Mouse (Mus musculus): Measurements from ENCODE around the gene Ebf1. TPM values are rescaled to one million over a fixed set of nuclear protein-coding genes. Genes with fewer than 3 reads are reported as not detected.

Gene Ebf1
- polyA plus RNA-seq, 1 experiment from 2014 or later = 0.41 TPM

DNA sequence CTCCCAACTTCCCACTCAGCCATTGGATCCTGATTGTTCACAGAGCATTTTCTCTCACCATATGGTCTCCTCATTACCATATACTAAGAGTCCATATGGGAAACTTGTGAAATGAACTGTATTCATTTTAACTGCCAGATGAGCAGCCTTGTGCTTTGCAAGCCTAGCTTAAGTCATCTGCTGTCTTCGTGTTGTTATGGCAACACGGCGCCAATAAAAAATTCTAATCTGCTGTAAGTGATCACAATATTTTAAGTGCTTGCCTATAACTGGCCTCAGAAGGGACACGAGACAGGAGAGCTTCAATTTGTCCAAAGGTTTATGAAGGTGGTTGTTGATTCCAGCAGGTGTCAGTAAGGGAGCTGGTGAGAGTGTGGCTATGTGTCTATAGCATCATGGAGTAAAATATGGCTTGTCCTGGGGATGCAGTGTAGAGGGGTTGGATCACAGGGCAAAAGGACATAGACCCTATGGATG is 360.8 kb downstream of the Ebf1 start:
- 68% methylated on average over 4 of the region's 4 CpGs for WGBS (ENCODE audit: insufficient replicate concordance)
- ATAC-seq = no peak

DNA sequence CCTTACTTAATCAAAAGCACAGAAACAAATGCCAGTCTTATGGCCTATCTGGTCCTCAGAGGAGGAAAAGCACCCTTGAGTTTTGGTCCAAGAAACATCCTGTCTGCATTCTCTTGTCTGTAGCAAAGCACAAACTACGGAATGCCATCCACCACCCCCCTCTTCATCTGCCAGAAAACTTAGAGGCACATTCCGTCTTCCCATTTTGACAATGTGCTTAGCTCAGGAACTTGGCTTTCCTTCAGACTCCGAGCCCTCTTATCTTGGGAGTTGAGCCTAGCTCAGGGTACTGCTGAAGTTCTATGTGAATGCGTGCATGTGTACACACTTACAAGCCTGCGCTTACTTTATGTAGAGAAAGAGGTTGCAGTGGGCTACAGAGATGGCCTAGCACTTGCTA is 362.3 kb downstream of the Ebf1 start:
- WGBS (ENCODE audit: insufficient replicate concordance) = 53% methylated on average over 5 of the region's 5 CpGs
- ATAC-seq = no peak
- no peaks in the 10 kb centered on the region for H3K4me1 ChIP-seq
- no peak overlapping the region for H3K27ac ChIP-seq
- no peaks in the 10 kb centered on the region for H3K27me3 ChIP-seq (replicated peaks)
- H3K4me2 ChIP-seq = no peak overlapping the region
- no peaks in the 10 kb centered on the region for H3K9me3 ChIP-seq (replicated peaks)
- H3K4me3 ChIP-seq = no peak overlapping the region
- no peak overlapping the region for H3K9ac ChIP-seq
- no peaks in the 10 kb centered on the region for H3K36me3 ChIP-seq

More for the DNA sequence above, 360.8 kb downstream of the Ebf1 start:
- Histone ChIP-seq H3K4me3 (no peak overlapping the region), H3K27ac (no peak overlapping the region), H3K4me2 (no peak overlapping the region), H3K4me1 (no peaks in the 10 kb centered on the region), H3K36me3 (no peaks in the 10 kb centered on the region), H3K9ac (no peak overlapping the region), H3K9me3 (replicated peaks) (no peaks in the 10 kb centered on the region), H3K27me3 (replicated peaks) (no peaks in the 10 kb centered on the region)

DNA sequence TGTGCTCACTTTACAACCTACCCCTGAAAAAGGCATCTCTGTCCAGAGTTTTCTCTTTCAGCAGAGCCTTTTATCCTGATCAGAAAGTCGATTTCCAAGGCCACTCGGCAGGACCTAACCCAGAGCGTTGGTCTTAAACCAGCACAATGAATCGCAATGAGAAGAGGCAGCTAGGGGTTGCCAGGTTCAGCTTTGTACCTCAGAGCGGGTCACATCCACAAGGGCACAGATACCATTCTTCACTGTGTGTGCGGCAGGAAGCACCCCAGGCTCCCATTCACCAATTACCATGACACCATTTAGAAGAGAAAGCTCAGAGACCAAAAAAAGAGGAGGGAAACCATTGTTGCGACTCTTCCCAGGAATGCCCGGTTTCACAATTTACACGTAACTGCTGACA is 365.1 kb downstream of the Ebf1 start:
- Histone ChIP-seq H3K4me2 (no peak overlapping the region), H3K27me3 (replicated peaks) (no peaks in the 10 kb centered on the region), H3K9ac (no peak overlapping the region), H3K27ac (no peak overlapping the region), H3K9me3 (replicated peaks) (no peaks in the 10 kb centered on the region), H3K4me1 (no peaks in the 10 kb centered on the region), H3K36me3 (no peaks in the 10 kb centered on the region), H3K4me3 (no peak overlapping the region)
- no peak for ATAC-seq
- WGBS (ENCODE audit: insufficient replicate concordance) = 62% methylated on average over 9 of the region's 9 CpGs

DNA sequence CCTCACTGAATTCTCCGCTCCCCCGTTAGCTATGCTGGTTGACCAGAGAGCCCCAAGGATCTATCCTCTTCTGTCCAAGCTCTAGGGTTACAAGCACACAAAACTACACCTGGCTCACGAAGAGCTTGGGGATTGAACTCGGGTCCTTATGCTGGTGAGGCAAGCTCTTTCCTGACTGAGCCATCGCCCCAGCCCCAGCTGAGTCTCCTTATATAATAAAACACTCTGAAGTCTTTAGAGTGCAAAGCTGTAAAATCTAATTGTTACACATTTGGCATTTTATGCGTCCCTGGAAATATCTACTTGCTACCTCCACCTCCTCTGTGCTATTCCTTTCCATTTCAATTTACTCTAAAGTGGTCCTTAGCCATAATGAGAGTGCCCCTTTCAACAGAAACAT is 366.8 kb downstream of the Ebf1 start:
- 71% methylated on average over 6 of the region's 6 CpGs for WGBS (ENCODE audit: insufficient replicate concordance)
- ATAC-seq = no peak

DNA sequence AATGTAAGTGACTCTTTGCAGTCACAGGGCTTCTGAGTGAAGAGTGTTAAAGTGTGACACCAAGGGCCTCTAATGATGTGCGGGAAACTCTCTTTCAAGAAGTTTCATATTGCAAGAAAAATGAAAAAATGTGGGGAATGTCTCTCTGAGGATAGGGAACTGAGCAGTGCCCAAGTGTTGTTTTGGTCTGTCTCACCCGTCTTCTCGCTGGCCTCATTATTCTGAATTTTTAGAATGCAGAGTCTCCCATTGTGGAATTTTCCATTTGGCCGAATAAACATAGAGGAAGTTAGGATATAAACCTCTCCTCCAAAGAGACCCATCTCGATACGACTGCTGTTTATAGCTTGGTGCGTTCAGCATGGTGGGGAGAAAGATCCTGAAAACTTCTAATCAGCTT is 367.3 kb downstream of the Ebf1 start:
- ATAC-seq = no peak
- Histone ChIP-seq H3K9me3 (replicated peaks) (no peaks in the 10 kb centered on the region), H3K9ac (no peak overlapping the region), H3K4me2 (no peak overlapping the region), H3K4me1 (no peaks in the 10 kb centered on the region), H3K27ac (no peak overlapping the region), H3K36me3 (no peaks in the 10 kb centered on the region), H3K4me3 (no peak overlapping the region), H3K27me3 (replicated peaks) (no peaks in the 10 kb centered on the region)
- 63% methylated on average over 7 of the region's 7 CpGs for WGBS (ENCODE audit: insufficient replicate concordance)

More for the DNA sequence above, 366.8 kb downstream of the Ebf1 start:
- no peak overlapping the region for H3K9ac ChIP-seq
- H3K36me3 ChIP-seq = no peaks in the 10 kb centered on the region
- H3K27ac ChIP-seq = no peak overlapping the region
- H3K4me2 ChIP-seq = no peak overlapping the region
- no peaks in the 10 kb centered on the region for H3K9me3 ChIP-seq (replicated peaks)
- no peaks in the 10 kb centered on the region for H3K27me3 ChIP-seq (replicated peaks)
- no peaks in the 10 kb centered on the region for H3K4me1 ChIP-seq
- no peak overlapping the region for H3K4me3 ChIP-seq

DNA sequence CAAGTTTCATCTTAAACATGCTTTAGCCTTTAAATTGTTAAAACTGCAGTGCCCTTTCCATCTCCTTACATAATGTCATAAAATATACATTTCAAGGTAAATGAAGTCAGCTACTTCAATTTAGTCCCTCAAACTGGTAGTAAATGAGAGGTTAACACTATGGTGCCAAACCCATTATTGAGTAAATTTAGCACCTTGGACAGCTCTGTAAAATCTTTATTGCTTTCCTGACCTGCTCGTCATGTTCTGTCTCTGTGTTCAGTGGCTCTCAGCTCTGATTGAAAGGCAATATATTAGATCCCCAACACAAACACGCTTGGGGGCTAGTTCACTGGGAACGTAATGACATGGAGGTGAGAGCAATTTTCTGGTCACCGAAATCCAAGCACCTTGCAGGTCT is 370.7 kb downstream of the Ebf1 start:
- Histone ChIP-seq H3K36me3 (no peaks in the 10 kb centered on the region), H3K27me3 (replicated peaks) (no peaks in the 10 kb centered on the region), H3K9ac (no peak overlapping the region), H3K4me1 (no peaks in the 10 kb centered on the region), H3K27ac (no peak overlapping the region), H3K4me2 (no peak overlapping the region), H3K9me3 (replicated peaks) (no peaks in the 10 kb centered on the region), H3K4me3 (no peak overlapping the region)
- WGBS (ENCODE audit: insufficient replicate concordance) = 58% methylated on average over 4 of the region's 4 CpGs
- ATAC-seq = no peak

DNA sequence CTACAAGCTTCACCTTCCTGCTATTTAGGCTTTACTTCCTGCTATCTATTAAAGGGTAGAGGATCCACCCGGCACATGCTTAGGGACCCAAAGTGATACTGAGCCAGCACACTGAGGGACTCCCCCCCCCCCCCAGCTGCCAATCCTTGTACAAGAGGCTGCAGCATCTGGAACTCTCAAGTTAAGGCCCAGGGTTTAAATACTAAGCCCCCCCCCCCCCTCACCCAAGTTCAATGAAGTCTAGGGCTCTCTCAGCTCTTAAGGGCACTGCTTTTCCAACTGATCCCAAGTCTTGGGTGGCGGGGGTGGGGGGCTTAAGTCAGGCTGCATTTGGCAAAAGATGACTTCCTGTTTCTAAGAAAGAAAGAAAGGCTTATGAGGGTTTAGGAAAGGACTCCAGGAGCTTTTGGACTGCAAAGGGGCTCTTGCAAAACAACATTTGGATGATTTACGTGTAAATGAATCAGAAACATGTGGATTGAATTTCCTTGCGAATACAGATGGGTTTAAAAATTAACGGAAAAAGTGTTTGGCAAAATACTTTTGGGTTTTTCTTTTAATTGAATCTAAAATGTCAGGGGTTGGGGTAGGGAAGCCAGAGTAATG is 385.7 kb downstream of the Ebf1 start:
- H3K27ac ChIP-seq = no peak overlapping the region
- H3K36me3 ChIP-seq = no peaks in the 10 kb centered on the region
- H3K4me3 ChIP-seq = no peak overlapping the region
- H3K4me1 ChIP-seq = no peaks in the 10 kb centered on the region
- no peaks in the 10 kb centered on the region for H3K27me3 ChIP-seq (replicated peaks)
- ATAC-seq = no peak
- H3K4me2 ChIP-seq = no peak overlapping the region
- no peak overlapping the region for H3K9ac ChIP-seq
- no peaks in the 10 kb centered on the region for H3K9me3 ChIP-seq (replicated peaks)
- 65% methylated on average over 5 of the region's 5 CpGs for WGBS (ENCODE audit: insufficient replicate concordance)

DNA sequence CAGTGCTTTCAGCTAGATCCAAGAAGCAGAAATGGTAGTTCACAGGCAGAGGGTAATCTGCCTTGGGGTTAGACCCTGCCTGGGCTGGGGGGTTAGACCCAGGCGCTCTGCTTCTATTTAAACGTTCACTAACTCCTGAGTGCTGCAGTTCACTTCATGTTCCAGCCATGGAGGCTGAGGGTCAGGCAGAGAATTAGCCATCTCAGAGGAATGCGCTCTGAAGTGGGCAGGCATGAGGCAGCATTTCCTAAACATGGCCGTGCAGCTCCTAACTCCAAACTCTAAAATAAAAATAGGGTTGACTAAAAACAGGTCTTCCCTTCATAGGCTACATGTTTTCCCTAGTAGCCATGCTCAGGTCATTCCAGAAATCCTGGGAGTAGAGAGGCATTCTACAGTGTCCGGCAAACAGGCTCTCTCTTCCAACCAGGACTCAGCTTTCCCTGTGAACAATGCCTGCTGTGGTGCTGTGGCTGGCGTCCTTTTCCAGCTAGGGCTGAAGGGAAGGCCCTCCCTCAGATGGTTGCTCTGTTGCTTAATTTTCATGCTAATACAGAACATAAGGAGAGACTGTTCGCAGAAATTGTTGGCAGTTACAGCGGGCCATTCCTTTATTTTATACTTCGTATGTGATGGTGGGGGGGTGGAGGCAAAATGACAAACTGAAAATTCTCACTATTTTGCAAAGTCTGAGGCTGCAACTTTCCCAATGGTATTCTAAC is 386.8 kb downstream of the Ebf1 start:
- no peak for ATAC-seq
- Histone ChIP-seq H3K4me3 (no peak overlapping the region), H3K9ac (no peak overlapping the region), H3K4me2 (no peak overlapping the region), H3K27ac (no peak overlapping the region), H3K9me3 (replicated peaks) (no peaks in the 10 kb centered on the region), H3K4me1 (no peaks in the 10 kb centered on the region), H3K27me3 (replicated peaks) (no peaks in the 10 kb centered on the region), H3K36me3 (no peaks in the 10 kb centered on the region)
- 58% methylated on average over 9 of the region's 9 CpGs for WGBS (ENCODE audit: insufficient replicate concordance)

DNA sequence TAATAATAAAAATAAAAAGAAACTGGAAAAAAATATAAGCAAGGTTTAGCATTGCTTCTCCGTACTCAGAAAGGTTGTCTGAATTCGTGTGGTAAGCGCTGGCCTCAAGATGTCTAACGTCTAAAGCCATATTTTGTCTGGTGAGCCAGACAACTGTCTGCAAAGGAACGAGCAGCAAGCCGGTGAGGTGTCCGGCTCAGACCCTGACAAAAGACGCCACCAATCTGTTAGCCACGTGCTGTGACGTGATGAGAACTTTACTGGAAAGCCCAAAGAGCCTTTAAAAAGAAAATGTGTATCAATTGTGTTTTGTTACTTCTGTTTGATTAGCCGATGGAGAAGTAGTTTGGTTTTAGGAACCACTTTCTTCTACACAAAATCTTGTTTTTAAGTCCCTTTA is 390.2 kb downstream of the Ebf1 start:
- Histone ChIP-seq H3K27me3 (replicated peaks) (no peaks in the 10 kb centered on the region), H3K36me3 (no peaks in the 10 kb centered on the region), H3K9me3 (replicated peaks) (no peaks in the 10 kb centered on the region), H3K27ac (no peak overlapping the region), H3K4me2 (no peak overlapping the region), H3K4me3 (no peak overlapping the region), H3K4me1 (no peaks in the 10 kb centered on the region), H3K9ac (no peak overlapping the region)
- 75% methylated on average over 11 of the region's 11 CpGs for WGBS (ENCODE audit: insufficient replicate concordance)
- no peak for ATAC-seq

DNA sequence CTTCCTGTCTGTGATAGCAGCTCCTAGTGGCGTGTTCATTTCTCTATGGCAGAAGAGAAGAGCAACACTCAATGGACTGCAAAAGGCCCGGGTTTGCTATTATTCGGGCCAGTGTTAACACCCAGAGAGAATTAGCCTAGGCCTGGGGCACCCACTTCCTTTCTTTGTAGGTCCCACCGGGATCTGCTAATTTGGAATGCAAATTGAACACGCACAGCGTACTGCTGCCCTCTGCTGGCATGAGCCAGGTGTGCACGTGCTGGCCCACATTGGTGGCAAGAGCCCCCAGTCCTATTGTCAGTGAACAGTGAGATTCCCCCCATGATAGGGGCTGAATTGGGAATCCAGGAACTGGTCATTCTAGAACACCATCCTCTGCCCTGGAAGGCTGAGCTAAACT is 391.0 kb downstream of the Ebf1 start:
- Histone ChIP-seq H3K9ac (no peak overlapping the region), H3K27ac (no peak overlapping the region), H3K4me2 (peak overlapping the region; percentile 43), H3K4me1 (no peaks in the 10 kb centered on the region), H3K4me3 (no peak overlapping the region), H3K36me3 (no peaks in the 10 kb centered on the region), H3K27me3 (replicated peaks) (no peaks in the 10 kb centered on the region), H3K9me3 (replicated peaks) (no peaks in the 10 kb centered on the region)
- WGBS (ENCODE audit: insufficient replicate concordance) = 4% methylated on average over 7 of the region's 7 CpGs
- no peak for ATAC-seq

DNA sequence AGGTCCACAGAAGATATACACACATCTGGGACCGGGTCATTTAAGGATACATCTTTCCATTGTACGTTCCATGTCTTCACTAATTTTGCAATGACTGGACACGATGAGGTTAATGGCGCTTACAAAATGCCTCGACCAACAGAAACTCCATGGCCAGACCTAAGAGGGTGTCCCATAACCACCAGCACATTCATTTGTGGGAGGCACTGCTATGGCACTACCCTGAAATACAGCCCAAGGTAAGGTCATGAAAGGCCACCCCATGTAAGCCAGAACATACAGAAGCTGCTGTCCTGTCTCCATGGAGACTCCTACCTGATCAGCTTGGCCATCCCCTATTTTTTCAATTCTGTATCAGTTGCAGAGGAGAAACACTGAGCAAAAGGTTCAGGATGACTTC is 391.6 kb downstream of the Ebf1 start:
- no peaks in the 10 kb centered on the region for H3K4me1 ChIP-seq
- 74% methylated on average over 5 of the region's 5 CpGs for WGBS (ENCODE audit: insufficient replicate concordance)
- ATAC-seq = no peak
- H3K9me3 ChIP-seq (replicated peaks) = no peaks in the 10 kb centered on the region
- no peaks in the 10 kb centered on the region for H3K27me3 ChIP-seq (replicated peaks)
- no peak overlapping the region for H3K4me3 ChIP-seq
- H3K27ac ChIP-seq = no peak overlapping the region
- H3K36me3 ChIP-seq = no peaks in the 10 kb centered on the region
- no peak overlapping the region for H3K9ac ChIP-seq
- no peak overlapping the region for H3K4me2 ChIP-seq

DNA sequence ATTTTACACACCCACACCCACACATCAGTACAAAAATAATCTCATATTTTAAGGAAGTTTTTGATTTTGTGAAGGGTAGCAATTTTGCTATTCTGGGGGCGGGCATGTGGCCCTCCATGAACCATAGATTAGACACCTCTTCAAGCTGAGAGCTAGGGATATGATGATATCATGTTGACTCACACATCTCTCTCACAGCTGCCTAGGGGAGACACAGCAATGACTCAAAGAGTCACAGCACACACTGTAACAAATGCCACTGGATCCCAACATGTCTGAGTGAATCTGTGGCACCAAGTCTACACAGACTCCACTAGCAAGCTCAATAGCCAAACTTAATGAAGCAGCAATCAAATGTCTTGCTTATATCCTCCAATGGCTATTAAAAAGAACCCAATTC is 395.0 kb downstream of the Ebf1 start:
- Histone ChIP-seq H3K4me3 (no peak overlapping the region), H3K4me1 (no peaks in the 10 kb centered on the region), H3K9ac (no peak overlapping the region), H3K36me3 (no peaks in the 10 kb centered on the region), H3K27ac (no peak overlapping the region), H3K27me3 (replicated peaks) (no peaks in the 10 kb centered on the region), H3K4me2 (no peak overlapping the region), H3K9me3 (replicated peaks) (no peaks in the 10 kb centered on the region)
- no peak for ATAC-seq
- 32% methylated on average over 1 of the region's 1 CpGs for WGBS (ENCODE audit: insufficient replicate concordance)

DNA sequence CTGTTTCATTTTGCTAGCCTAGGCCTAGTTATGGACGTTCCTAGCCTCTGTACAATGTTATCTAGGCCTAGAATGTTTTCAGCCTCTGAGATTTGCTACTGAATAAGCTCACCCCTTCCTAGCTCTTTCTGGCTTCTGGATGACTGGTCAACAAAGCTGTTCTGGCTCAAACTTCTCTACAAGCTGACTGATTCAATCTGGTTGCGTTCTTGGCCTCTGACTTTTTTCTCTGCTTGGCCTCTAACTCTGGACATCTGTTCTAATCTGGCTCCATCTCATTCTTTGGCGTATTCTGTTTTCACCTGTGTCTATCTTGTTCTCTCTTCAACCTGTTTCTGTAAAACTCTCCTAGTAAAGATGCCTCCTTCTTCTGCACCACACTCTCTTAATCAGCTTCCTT is 400.4 kb downstream of the Ebf1 start:
- Histone ChIP-seq H3K9ac (no peak overlapping the region), H3K27ac (no peak overlapping the region), H3K36me3 (no peaks in the 10 kb centered on the region), H3K4me1 (no peaks in the 10 kb centered on the region), H3K9me3 (replicated peaks) (no peaks in the 10 kb centered on the region), H3K27me3 (replicated peaks) (no peaks in the 10 kb centered on the region), H3K4me3 (no peak overlapping the region), H3K4me2 (no peak overlapping the region)
- 51% methylated on average over 3 of the region's 3 CpGs for WGBS (ENCODE audit: insufficient replicate concordance)
- ATAC-seq = no peak

All from liver, embryonic 12.5 days (tissue).